15 mouse cellular contexts compared by ENCODE assay signal in genomic region chr10:70325518-70325917, GRCm38 (mm10).
DNase-seq lines count a peak whose midpoint lies in the region.
"Had no signal": no experiment of that assay in that cellular context is flagged by ENCODE, and none has a peak within 500 bp of the region (broad histone marks: within the 10 kb centered on the region; RNA-seq: fewer than 3 reads in every experiment).

No protein-coding gene starts in this region.

- peak; percentile 29 for DNase-seq in embryo, embryonic 10 days (ENCODE audit: low spot score)
- DNase-seq in embryo, embryonic 9.5 days (ENCODE audit: extremely low spot score): no peak
- peak; percentile 45 for DNase-seq in WW6 (ENCODE audit: low read depth, low spot score)
- DNase-seq in embryo, embryonic 11 days: peak; percentile 21
- no peak for DNase-seq in adrenal gland, postnatal 14 days
- no peak for DNase-seq in spleen, adult 18-20 months
- DNase-seq: adrenal gland, postnatal 10 days; cerebellum, adult 11-12 months; cerebellum, adult 8-10 months; cerebellum, postnatal 10 days; cerebellum, postnatal 36 days; gastrocnemius, adult 2 months; gastrocnemius, postnatal 14 days; heart, adult 11 months; kidney, adult 2 months had no signal

Comparison
In these comparisons a context has a peak if more than half of its experiments do, and no peak if none do; other contexts are left out.
1. DNase-seq: peak in embryo, embryonic 10 days (single experiment), WW6 (single experiment) and embryo, embryonic 11 days (single experiment); none in embryo, embryonic 9.5 days (single experiment), adrenal gland, postnatal 14 days (single experiment) and spleen, adult 18-20 months (0 of 2).